Mouse (Mus musculus) Patski (cell line): ENCODE data around the gene Primpol. TPM values are rescaled to one million over a fixed set of nuclear protein-coding genes. Genes with fewer than 3 reads are reported as not detected.

Source experiments
- ATAC-seq: fragments of 100-300 bp; one replicate; pipeline ENCODE4 v1.8.0; 2021
- CTCF ChIA-PET: fragments of 350-600 bp; sonication (Branson Sonifier 250); formaldehyde crosslinking; loops from one replicate; lab custom pipeline; 2022; ENCODE audit warnings: inconsistent platforms; lab: Charles Lee
- POLR2A ChIA-PET: fragments of 350-600 bp; sonication (Branson Sonifier 250); formaldehyde crosslinking; loops from one replicate; lab custom pipeline; 2022; ENCODE audit warnings: antibody characterized with exemption, inconsistent platforms; lab: Charles Lee
- DNase-seq: peaks from one replicate; pipeline ENCODE4 v3.0.0-alpha.2; 2011; ENCODE audit warnings: low read depth, low spot score
- H3K27me3 ChIP-seq: fragments of 371-371 bp; one replicate; pipeline ENCODE4 v1.5.1; 2021
- CTCF ChIP-seq: fragments of 100-300 bp; IDR thresholded peaks from one replicate; pipeline ENCODE4 v1.5.1; 2021
- in situ Hi-C: fragments of 300-500 bp; cut with MboI; formaldehyde crosslinking; loops from 3 replicates; pipeline ENCODE4 v1.11.1; 2018; ENCODE audit warnings: low pct_unique_long_range_greater_than_20kb, mixed read lengths
- polyA plus RNA-seq: library from polyadenylated mRNA; unstranded; gene quantifications from one replicate; pipeline ENCODE4 v1.2.3, GENCODE M21; 2021

Primpol gene
- polyA plus RNA-seq, 1 experiment from 2014 or later, result 14.0 TPM

GRCm38 (mm10) chr8:46568942-46569341 lies 48.1 kb downstream of the Primpol start:
- POLR2A ChIA-PET, result no interaction called here
- in situ Hi-C loops, result no loop called here
- no peak for ATAC-seq
- no peak for DNase-seq
- CTCF ChIA-PET, result no interaction called here
- peak; percentile 59 for TF ChIP-seq CTCF
- no peaks in the 10 kb centered on the region for H3K27me3 ChIP-seq

GRCm38 (mm10) chr8:46567946-46568345 lies 49.1 kb downstream of the Primpol start:
- DNase-seq (no peak), ATAC-seq (no peak)
- TF ChIP-seq CTCF, result no peak
- ChIA-PET POLR2A (no interaction called here), CTCF (no interaction called here)
- no peaks in the 10 kb centered on the region for H3K27me3 ChIP-seq
- in situ Hi-C loops, result no loop called here

- POLR2A ChIA-PET, result no interaction called here
- no peak for ATAC-seq
- DNase-seq, result no peak
- no peaks in the 10 kb centered on the region for H3K27me3 ChIP-seq
- CTCF ChIA-PET, result no interaction called here
- in situ Hi-C loops, result no loop called here
- TF ChIP-seq CTCF, result no peak
Observed at GRCm38 (mm10) chr8:46566914-46567529, 50.0 kb downstream of the Primpol start.

- TF ChIP-seq CTCF, result no peak
- ATAC-seq (no peak), DNase-seq (no peak)
- CTCF ChIA-PET, result interaction anchor here (1.3 kb wide), 1 partner anchor 251 kb away, joined by 3 read pairs; no protein-coding TSS in a partner anchor
- POLR2A ChIA-PET, result no interaction called here
- in situ Hi-C loops, result no loop called here
- no peaks in the 10 kb centered on the region for H3K27me3 ChIP-seq
Observed at GRCm38 (mm10) chr8:46562333-46562732, 54.7 kb downstream of the Primpol start.

GRCm38 (mm10) chr8:46559428-46559827 lies 57.6 kb downstream of the Primpol start:
- no peak for DNase-seq
- CTCF ChIA-PET, result no interaction called here

GRCm38 (mm10) chr8:46552441-46552765 lies 64.6 kb downstream of the Primpol start:
- no peak for ATAC-seq
- ChIA-PET POLR2A (no interaction called here), CTCF (no interaction called here)
- H3K27me3 ChIP-seq, result no peaks in the 10 kb centered on the region
- TF ChIP-seq CTCF, result no peak
- in situ Hi-C loops, result no loop called here
- DNase-seq, result no peak

More at GRCm38 (mm10) chr8:46559428-46559827, 57.6 kb downstream of the Primpol start:
- POLR2A ChIA-PET, result no interaction called here
- ATAC-seq, result no peak
- H3K27me3 ChIP-seq, result no peaks in the 10 kb centered on the region
- in situ Hi-C loops, result no loop called here
- peak; percentile 83 for TF ChIP-seq CTCF

GRCm38 (mm10) chr8:46551615-46552440 lies 65.2 kb downstream of the Primpol start, which contains the start of gene Cenpu:
Gene Cenpu (plus strand): TSS chr8:46552028.
- ChIA-PET POLR2A (interaction anchor here (0.6 to 0.8 kb wide), 4 partner anchors 12 to 672 kb away, joined by 3 read pairs; no protein-coding TSS in a partner anchor), CTCF (interaction anchor here (0.8 kb wide), 1 partner anchor 41 kb away, joined by 3 read pairs; no protein-coding TSS in a partner anchor)
- DNase-seq (peak; percentile 94), ATAC-seq (peak; percentile 92)
- in situ Hi-C loops, result no loop called here
- no peak for TF ChIP-seq CTCF
- H3K27me3 ChIP-seq, result no peaks in the 10 kb centered on the region

- no peak for DNase-seq
- ATAC-seq, result no peak
- TF ChIP-seq CTCF, result no peak
- ChIA-PET POLR2A (interaction anchor here (0.6 to 0.8 kb wide), 4 partner anchors 11 to 673 kb away, joined by 3 read pairs; no protein-coding TSS in a partner anchor), CTCF (interaction anchor here (0.8 kb wide), 1 partner anchor 41 kb away, joined by 3 read pairs; no protein-coding TSS in a partner anchor)
- in situ Hi-C loops, result no loop called here
- H3K27me3 ChIP-seq, result no peaks in the 10 kb centered on the region
Observed at GRCm38 (mm10) chr8:46551029-46551428, 66.0 kb downstream of the Primpol start.

- DNase-seq (no peak), ATAC-seq (no peak)
- in situ Hi-C loops, result no loop called here
- CTCF ChIA-PET, result interaction anchor here (0.7 to 5.3 kb wide), 2 partner anchors 239 to 240 kb away, joined by 3 to 32 read pairs; no protein-coding TSS in a partner anchor
- no peaks in the 10 kb centered on the region for H3K27me3 ChIP-seq
- no peak for TF ChIP-seq CTCF
- POLR2A ChIA-PET, result no interaction called here
Observed at GRCm38 (mm10) chr8:46550058-46550457, 67.0 kb downstream of the Primpol start.

- in situ Hi-C loops, result loop anchor here (5.0 to 10.0 kb wide), 3 partner anchors 50 to 302 kb away; no protein-coding TSS in a partner anchor
- POLR2A ChIA-PET, result interaction anchor here (1.0 kb wide), 1 partner anchor 59 kb away, joined by 3 read pairs; no protein-coding TSS in a partner anchor
- no peaks in the 10 kb centered on the region for H3K27me3 ChIP-seq
- peak; percentile 83 for TF ChIP-seq CTCF
- ATAC-seq (no peak), DNase-seq (no peak)
- CTCF ChIA-PET, result interaction anchor here (0.8 to 5.3 kb wide), 8 partner anchors 11 to 305 kb away, joined by 3 to 32 read pairs (median 4); partner anchors contain the start of gene Acsl1
Observed at GRCm38 (mm10) chr8:46547245-46547644, 69.8 kb downstream of the Primpol start.
